Mouse (Mus musculus): Measurements from ENCODE around the gene Dnaic1. TPM values are rescaled to one million over a fixed set of nuclear protein-coding genes. Genes with fewer than 3 reads are reported as not detected.

The Dnaic1 gene
- polyA plus RNA-seq, 1 experiment from 2014 or later, result 5.1 TPM

DNA sequence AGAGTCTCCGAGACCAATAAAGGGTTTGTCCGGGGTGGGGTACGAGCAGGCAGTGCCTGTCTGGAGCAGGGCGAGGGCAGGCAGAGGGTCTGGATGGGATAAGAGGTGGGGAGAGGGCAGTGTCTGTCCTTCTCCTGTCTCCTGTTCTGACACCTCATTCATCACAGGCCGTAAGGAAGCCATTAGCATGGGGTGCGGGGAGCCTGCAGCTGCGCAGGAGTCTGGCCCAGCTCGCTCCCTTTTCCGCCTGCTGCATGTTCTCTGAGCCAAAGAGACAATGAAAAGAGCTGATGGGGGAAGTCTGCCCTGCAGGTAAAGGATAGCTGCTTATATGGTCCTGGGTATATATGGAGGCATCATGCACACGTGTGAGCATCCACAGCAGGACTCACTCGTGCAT lies 93.1 kb downstream of the Dnaic1 start:
- no peaks in the 10 kb centered on the region for H3K27me3 ChIP-seq (ENCODE audit: control insufficient read depth, insufficient read depth, low read length)
- no peak overlapping the region for H3K27ac ChIP-seq (ENCODE audit: low read length)
- H3K4me2 ChIP-seq (ENCODE audit: low read depth, low read length), result no peak overlapping the region
- no peaks in the 10 kb centered on the region for H3K36me3 ChIP-seq (ENCODE audit: control insufficient read depth, insufficient read depth, low read length)
- peaks cover 14% of the 10 kb centered on the region for H3K4me1 ChIP-seq (ENCODE audit: control insufficient read depth, insufficient read depth, low read length)
- 61% methylated on average over 11 of the region's 11 CpGs for WGBS
- no peak overlapping the region for H3K4me3 ChIP-seq (replicated peaks; ENCODE audit: low read length)
- H3K9ac ChIP-seq (ENCODE audit: low read length), result no peak overlapping the region
- H3K9me3 ChIP-seq (replicated peaks; ENCODE audit: control insufficient read depth, low read length), result no peaks in the 10 kb centered on the region
- ATAC-seq (ENCODE audit: insufficient read depth, low FRiP score), result no peak

GRCm38 (mm10) chr4:41663614-41664013 lies 94.0 kb downstream of the Dnaic1 start:
- 0 out of 2 replicates have a peak, but pooled peaks have one; percentile 7 for ATAC-seq (ENCODE audit: insufficient read depth, low FRiP score)
- H3K36me3 ChIP-seq (ENCODE audit: control insufficient read depth, insufficient read depth, low read length), result no peaks in the 10 kb centered on the region
- 34% methylated on average over 9 of the region's 9 CpGs for WGBS
- H3K27me3 ChIP-seq (ENCODE audit: control insufficient read depth, insufficient read depth, low read length), result no peaks in the 10 kb centered on the region
- no peaks in the 10 kb centered on the region for H3K9me3 ChIP-seq (replicated peaks; ENCODE audit: control insufficient read depth, low read length)
- H3K4me3 ChIP-seq (replicated peaks; ENCODE audit: low read length), result no peak overlapping the region
- H3K4me1 ChIP-seq (ENCODE audit: control insufficient read depth, insufficient read depth, low read length), result peaks cover 14% of the 10 kb centered on the region
- no peak overlapping the region for H3K4me2 ChIP-seq (ENCODE audit: low read depth, low read length)
- H3K27ac ChIP-seq (ENCODE audit: low read length), result no peak overlapping the region
- no peak overlapping the region for H3K9ac ChIP-seq (ENCODE audit: low read length)

DNA sequence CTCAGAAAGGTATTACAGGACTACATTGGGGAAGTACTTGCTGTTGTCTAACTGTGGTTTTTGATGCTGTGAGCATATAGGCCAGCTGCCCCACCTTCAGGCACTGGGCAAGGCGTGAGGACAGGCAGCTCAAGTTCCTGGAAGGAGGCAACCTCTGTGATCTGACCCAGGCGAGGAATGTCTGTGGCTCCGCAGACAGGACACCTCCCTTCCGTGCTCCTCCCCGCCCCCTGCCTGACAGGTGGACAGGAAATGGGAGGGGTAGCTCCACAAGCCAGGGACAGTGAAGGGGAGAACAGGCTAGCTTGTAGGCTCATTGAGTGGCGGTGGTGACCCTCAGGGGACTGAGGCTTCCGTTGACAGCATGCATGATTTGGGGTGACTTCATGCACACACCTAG lies 95.0 kb downstream of the Dnaic1 start:
- Histone ChIP-seq H3K4me1 (ENCODE audit: control insufficient read depth, insufficient read depth, low read length) (peaks cover 14% of the 10 kb centered on the region), H3K27me3 (ENCODE audit: control insufficient read depth, insufficient read depth, low read length) (no peaks in the 10 kb centered on the region), H3K36me3 (ENCODE audit: control insufficient read depth, insufficient read depth, low read length) (no peaks in the 10 kb centered on the region), H3K9ac (ENCODE audit: low read length) (no peak overlapping the region), H3K4me3 (replicated peaks; ENCODE audit: low read length) (no peak overlapping the region), H3K27ac (ENCODE audit: low read length) (no peak overlapping the region), H3K9me3 (replicated peaks; ENCODE audit: control insufficient read depth, low read length) (no peaks in the 10 kb centered on the region), H3K4me2 (ENCODE audit: low read depth, low read length) (no peak overlapping the region)
- WGBS, result 40% methylated on average over 7 of the region's 7 CpGs
- no peak for ATAC-seq (ENCODE audit: insufficient read depth, low FRiP score)

DNA sequence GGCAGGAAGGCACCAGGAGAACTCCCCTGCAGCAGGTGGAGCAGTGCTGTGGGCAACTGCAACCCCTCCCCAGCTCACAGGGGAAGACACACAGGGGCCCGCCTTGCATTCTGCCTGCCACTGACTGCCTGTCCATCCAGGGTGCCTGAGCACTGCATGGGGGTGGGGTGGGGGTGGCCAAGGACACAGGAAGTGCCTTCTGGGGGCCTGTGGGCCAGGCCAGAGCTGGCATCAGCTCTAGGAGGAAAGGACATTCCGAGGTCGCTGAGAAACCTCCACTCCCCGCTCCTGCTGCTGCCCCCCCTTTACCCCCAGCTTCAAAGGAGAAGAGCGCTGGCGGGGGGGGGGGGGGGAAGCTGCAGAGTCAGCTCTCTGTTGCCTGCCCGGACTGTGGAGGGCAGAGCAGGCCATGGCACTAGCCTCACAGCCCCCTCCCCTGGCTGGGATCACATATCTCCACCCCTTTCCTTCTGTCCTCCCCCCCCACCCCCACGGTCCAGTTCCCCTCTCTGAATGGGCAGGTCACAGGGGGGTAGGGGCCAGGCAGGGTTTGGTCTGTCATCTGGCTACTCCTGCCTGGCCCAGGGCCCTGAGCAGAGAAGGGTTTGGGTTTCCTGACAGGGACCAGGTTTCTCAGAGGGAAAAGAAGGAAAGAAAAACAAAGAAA lies 95.6 kb downstream of the Dnaic1 start:
- Histone ChIP-seq H3K27ac (ENCODE audit: low read length) (0 out of 2 replicates have a peak overlapping the region, but pooled peaks have one; percentile 4), H3K4me1 (ENCODE audit: control insufficient read depth, insufficient read depth, low read length) (peaks cover 14% of the 10 kb centered on the region), H3K27me3 (ENCODE audit: control insufficient read depth, insufficient read depth, low read length) (no peaks in the 10 kb centered on the region), H3K9me3 (replicated peaks; ENCODE audit: control insufficient read depth, low read length) (no peaks in the 10 kb centered on the region), H3K9ac (ENCODE audit: low read length) (peak overlapping the region; percentile 11; the same call in 1 of the 2 replicates), H3K4me3 (replicated peaks; ENCODE audit: low read length) (no peak overlapping the region), H3K36me3 (ENCODE audit: control insufficient read depth, insufficient read depth, low read length) (no peaks in the 10 kb centered on the region), H3K4me2 (ENCODE audit: low read depth, low read length) (no peak overlapping the region)
- ATAC-seq (ENCODE audit: insufficient read depth, low FRiP score), result peak; percentile 26; the same call in 1 of the 2 replicates
- 11% methylated on average over 5 of the region's 8 CpGs for WGBS

- Histone ChIP-seq H3K36me3 (ENCODE audit: control insufficient read depth, insufficient read depth, low read length) (no peaks in the 10 kb centered on the region), H3K4me2 (ENCODE audit: low read depth, low read length) (no peak overlapping the region), H3K27me3 (ENCODE audit: control insufficient read depth, insufficient read depth, low read length) (no peaks in the 10 kb centered on the region), H3K4me1 (ENCODE audit: control insufficient read depth, insufficient read depth, low read length) (peaks cover 16% of the 10 kb centered on the region), H3K4me3 (replicated peaks; ENCODE audit: low read length) (no peak overlapping the region), H3K9ac (ENCODE audit: low read length) (no peak overlapping the region), H3K27ac (ENCODE audit: low read length) (no peak overlapping the region), H3K9me3 (replicated peaks; ENCODE audit: control insufficient read depth, low read length) (no peaks in the 10 kb centered on the region)
- 68% methylated on average over 11 of the region's 11 CpGs for WGBS
- ATAC-seq (ENCODE audit: insufficient read depth, low FRiP score), result no peak
Measured at GRCm38 (mm10) chr4:41666646-41667045, 97.1 kb downstream of the Dnaic1 start.

DNA sequence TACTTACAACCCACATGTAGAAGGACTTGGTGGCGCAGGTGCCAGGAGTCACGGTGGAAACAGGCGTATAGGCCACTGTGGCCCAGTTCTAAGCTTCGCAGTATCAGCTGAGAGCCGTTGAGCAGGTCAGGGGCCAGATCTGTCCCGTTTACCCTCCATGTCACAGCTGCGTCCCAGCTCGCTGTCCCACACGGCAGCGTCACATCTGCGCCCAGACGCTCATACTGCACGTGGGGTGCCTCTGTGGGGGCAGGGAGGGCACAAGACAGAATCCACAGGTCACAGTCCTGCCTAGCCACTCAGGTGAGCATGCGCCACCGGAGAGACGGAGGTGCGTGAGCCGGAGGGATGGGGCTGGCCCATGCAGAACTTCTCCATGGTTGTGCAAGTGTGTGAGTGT lies 101.3 kb downstream of the Dnaic1 start:
- ATAC-seq (ENCODE audit: insufficient read depth, low FRiP score), result no peak

GRCm38 (mm10) chr4:41671500-41671899 lies 101.9 kb downstream of the Dnaic1 start:
- Histone ChIP-seq H3K4me2 (ENCODE audit: low read depth, low read length) (no peak overlapping the region), H3K4me3 (replicated peaks; ENCODE audit: low read length) (no peak overlapping the region), H3K27ac (ENCODE audit: low read length) (no peak overlapping the region), H3K4me1 (ENCODE audit: control insufficient read depth, insufficient read depth, low read length) (peaks cover 22% of the 10 kb centered on the region), H3K9me3 (replicated peaks; ENCODE audit: control insufficient read depth, low read length) (no peaks in the 10 kb centered on the region), H3K36me3 (ENCODE audit: control insufficient read depth, insufficient read depth, low read length) (no peaks in the 10 kb centered on the region), H3K9ac (ENCODE audit: low read length) (no peak overlapping the region; the same call in 1 of the 2 replicates), H3K27me3 (ENCODE audit: control insufficient read depth, insufficient read depth, low read length) (no peaks in the 10 kb centered on the region)
- WGBS, result 39% methylated on average over 5 of the region's 5 CpGs
- no peak for ATAC-seq (ENCODE audit: insufficient read depth, low FRiP score)

More for the DNA sequence above, 101.3 kb downstream of the Dnaic1 start:
- H3K4me2 ChIP-seq (ENCODE audit: low read depth, low read length), result no peak overlapping the region
- 83% methylated on average over 18 of the region's 18 CpGs for WGBS
- H3K36me3 ChIP-seq (ENCODE audit: control insufficient read depth, insufficient read depth, low read length), result no peaks in the 10 kb centered on the region
- H3K4me3 ChIP-seq (replicated peaks; ENCODE audit: low read length), result no peak overlapping the region
- no peak overlapping the region for H3K9ac ChIP-seq (ENCODE audit: low read length)
- H3K4me1 ChIP-seq (ENCODE audit: control insufficient read depth, insufficient read depth, low read length), result peaks cover 15% of the 10 kb centered on the region
- no peaks in the 10 kb centered on the region for H3K9me3 ChIP-seq (replicated peaks; ENCODE audit: control insufficient read depth, low read length)
- no peaks in the 10 kb centered on the region for H3K27me3 ChIP-seq (ENCODE audit: control insufficient read depth, insufficient read depth, low read length)
- H3K27ac ChIP-seq (ENCODE audit: low read length), result no peak overlapping the region

- no peak for ATAC-seq (ENCODE audit: insufficient read depth, low FRiP score)
- Histone ChIP-seq H3K9me3 (replicated peaks; ENCODE audit: control insufficient read depth, low read length) (no peaks in the 10 kb centered on the region), H3K4me3 (replicated peaks; ENCODE audit: low read length) (no peak overlapping the region), H3K9ac (ENCODE audit: low read length) (peak overlapping the region; percentile 12; the same call in 1 of the 2 replicates), H3K27ac (ENCODE audit: low read length) (no peak overlapping the region), H3K4me1 (ENCODE audit: control insufficient read depth, insufficient read depth, low read length) (peaks cover 27% of the 10 kb centered on the region), H3K27me3 (ENCODE audit: control insufficient read depth, insufficient read depth, low read length) (no peaks in the 10 kb centered on the region), H3K36me3 (ENCODE audit: control insufficient read depth, insufficient read depth, low read length) (no peaks in the 10 kb centered on the region), H3K4me2 (ENCODE audit: low read depth, low read length) (no peak overlapping the region)
- 25% methylated on average over 8 of the region's 8 CpGs for WGBS
Measured at GRCm38 (mm10) chr4:41671963-41672480, 102.4 kb downstream of the Dnaic1 start.

DNA sequence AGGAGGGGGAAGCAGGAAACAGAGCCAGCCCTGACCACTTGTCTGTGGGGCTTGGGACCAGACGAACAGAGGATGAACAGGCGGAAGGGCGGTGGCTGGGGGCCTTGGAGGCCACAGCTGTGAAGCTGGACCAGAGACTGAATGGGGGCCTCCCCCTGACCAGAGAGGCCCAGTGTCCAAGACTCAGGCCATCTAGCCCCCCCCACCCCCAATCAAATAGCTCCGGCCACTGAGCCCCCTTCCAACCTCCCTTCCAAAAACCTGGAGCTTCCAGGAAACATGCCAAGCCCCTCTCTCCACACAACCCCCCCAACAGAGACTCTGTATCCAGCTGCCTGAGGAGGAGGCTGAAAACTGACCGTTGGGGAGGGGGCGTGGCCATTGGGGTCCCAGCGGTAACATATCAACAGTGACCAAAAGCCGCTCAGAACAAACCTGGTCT lies 103.0 kb downstream of the Dnaic1 start:
- no peaks in the 10 kb centered on the region for H3K36me3 ChIP-seq (ENCODE audit: control insufficient read depth, insufficient read depth, low read length)
- peak; percentile 59; the same call in 1 of the 2 replicates for ATAC-seq (ENCODE audit: insufficient read depth, low FRiP score)
- H3K4me2 ChIP-seq (ENCODE audit: low read depth, low read length), result no peak overlapping the region
- 0 out of 2 replicates have a peak overlapping the region, but pooled peaks have one; percentile 12 for H3K9ac ChIP-seq (ENCODE audit: low read length)
- no peak overlapping the region for H3K27ac ChIP-seq (ENCODE audit: low read length)
- WGBS, result 29% methylated on average over 8 of the region's 8 CpGs
- H3K4me3 ChIP-seq (replicated peaks; ENCODE audit: low read length), result no peak overlapping the region
- H3K4me1 ChIP-seq (ENCODE audit: control insufficient read depth, insufficient read depth, low read length), result peaks cover 32% of the 10 kb centered on the region
- no peaks in the 10 kb centered on the region for H3K9me3 ChIP-seq (replicated peaks; ENCODE audit: control insufficient read depth, low read length)
- no peaks in the 10 kb centered on the region for H3K27me3 ChIP-seq (ENCODE audit: control insufficient read depth, insufficient read depth, low read length)

All from stomach, embryonic 16.5 days (tissue).